Mouse (Mus musculus): ENCODE results near the gene Gm21974. TPM values are rescaled to one million over a fixed set of nuclear protein-coding genes. Genes with fewer than 3 reads are reported as not detected.
A peak's percentile ranks its signal among the peaks of the same experiment; 100 is the strongest.
"Not testable (repeated sequence)": the region's sequence is repeated elsewhere in the genome, so short reads cannot be mapped to it uniquely, and the experiment has no call there.

Gm21974 gene
- polyA plus RNA-seq, 1 experiment from 2014 or later: not detected

GRCm38 (mm10) chr7:127870136-127870821, 25.0 kb downstream of the Gm21974 start:
- Histone ChIP-seq H3K9me3 (no peaks in the 10 kb centered on the region), H3K36me3 (replicated peaks) (peaks cover 52% of the 10 kb centered on the region), H3K4me1 (peaks cover 17% of the 10 kb centered on the region), H3K4me2 (no peak overlapping the region), H3K4me3 (replicated peaks) (no peak overlapping the region), H3K9ac (no peak overlapping the region), H3K27me3 (no peaks in the 10 kb centered on the region), H3K27ac (no peak overlapping the region)
- 77% methylated on average over 5 of the region's 5 CpGs for WGBS
- ATAC-seq (ENCODE audit: low FRiP score): no peak

DNA sequence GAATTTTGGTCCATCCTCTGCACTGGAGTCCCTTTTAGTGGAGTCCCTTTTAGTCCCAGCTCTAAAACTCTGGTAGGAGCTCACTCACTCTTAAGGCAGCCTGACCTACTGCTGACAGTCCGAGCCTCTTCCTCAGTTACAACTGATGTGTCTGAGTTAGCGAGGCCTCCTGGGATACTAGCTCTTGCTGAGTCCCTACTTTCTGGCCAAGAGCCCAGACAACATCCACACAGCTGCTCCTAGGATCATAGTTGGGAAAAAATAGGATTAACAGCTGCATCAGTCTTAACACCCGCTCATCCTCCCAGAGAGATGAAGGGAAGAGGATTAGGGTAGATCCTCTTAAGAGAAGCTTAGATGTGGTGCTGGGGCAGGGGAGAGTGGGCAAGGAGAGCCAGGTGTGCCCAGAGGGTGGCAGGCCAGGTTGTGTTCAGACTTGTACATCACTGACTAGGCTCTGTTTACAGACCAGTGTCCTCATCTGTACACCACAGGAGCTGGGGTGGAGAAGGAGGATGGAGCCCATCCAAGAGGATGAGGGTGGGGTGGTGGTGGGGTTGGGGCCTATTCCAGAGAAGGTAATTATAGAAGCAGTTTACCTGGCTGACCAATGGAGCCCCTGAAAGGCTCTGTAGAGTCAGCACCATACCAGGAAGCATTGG, 26.0 kb downstream of the Gm21974 start:
- H3K4me1 ChIP-seq: peaks cover 13% of the 10 kb centered on the region
- H3K36me3 ChIP-seq (replicated peaks): peaks cover 62% of the 10 kb centered on the region
- H3K9me3 ChIP-seq: no peaks in the 10 kb centered on the region
- no peak overlapping the region for H3K9ac ChIP-seq
- H3K4me2 ChIP-seq: no peak overlapping the region
- H3K27ac ChIP-seq: no peak overlapping the region
- H3K27me3 ChIP-seq: no peaks in the 10 kb centered on the region
- WGBS: 82% methylated on average over 3 of the region's 3 CpGs
- no peak overlapping the region for H3K4me3 ChIP-seq (replicated peaks)
- no peak for ATAC-seq (ENCODE audit: low FRiP score)

- Histone ChIP-seq H3K9ac (no peak overlapping the region), H3K4me3 (replicated peaks) (no peak overlapping the region), H3K4me1 (no peaks in the 10 kb centered on the region), H3K27me3 (no peaks in the 10 kb centered on the region), H3K4me2 (no peak overlapping the region), H3K9me3 (no peaks in the 10 kb centered on the region), H3K27ac (no peak overlapping the region), H3K36me3 (replicated peaks) (peaks cover 65% of the 10 kb centered on the region)
- ATAC-seq (ENCODE audit: low FRiP score): no peak
- 98% methylated on average over 18 of the region's 18 CpGs for WGBS
Observed at GRCm38 (mm10) chr7:127867641-127868040, 27.6 kb downstream of the Gm21974 start.

DNA sequence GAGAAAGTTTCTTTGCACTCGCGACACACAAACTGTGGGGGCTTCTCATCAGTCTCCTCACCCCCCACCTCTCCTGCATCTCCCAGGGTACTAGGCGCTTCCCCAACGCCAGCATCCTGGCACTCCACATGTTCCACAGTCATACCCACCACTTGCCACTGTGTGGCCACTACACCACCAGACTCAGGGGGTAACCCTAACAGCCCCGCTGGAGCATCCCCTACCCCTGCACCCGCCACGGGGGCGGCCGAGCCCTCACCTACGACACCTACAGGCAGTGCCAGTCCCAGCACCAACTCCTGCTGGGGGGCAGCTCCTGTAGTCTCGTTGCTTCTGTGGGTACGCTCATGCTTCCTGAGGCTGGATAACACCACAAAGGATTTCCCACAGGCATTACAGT, 28.8 kb downstream of the Gm21974 start:
- Histone ChIP-seq H3K4me2 (no peak overlapping the region), H3K36me3 (replicated peaks) (peaks cover 57% of the 10 kb centered on the region), H3K27ac (no peak overlapping the region), H3K4me1 (no peaks in the 10 kb centered on the region), H3K4me3 (replicated peaks) (no peak overlapping the region), H3K9ac (no peak overlapping the region), H3K27me3 (no peaks in the 10 kb centered on the region), H3K9me3 (no peaks in the 10 kb centered on the region)
- no peak for ATAC-seq (ENCODE audit: low FRiP score)
- 97% methylated on average over 12 of the region's 12 CpGs for WGBS

DNA sequence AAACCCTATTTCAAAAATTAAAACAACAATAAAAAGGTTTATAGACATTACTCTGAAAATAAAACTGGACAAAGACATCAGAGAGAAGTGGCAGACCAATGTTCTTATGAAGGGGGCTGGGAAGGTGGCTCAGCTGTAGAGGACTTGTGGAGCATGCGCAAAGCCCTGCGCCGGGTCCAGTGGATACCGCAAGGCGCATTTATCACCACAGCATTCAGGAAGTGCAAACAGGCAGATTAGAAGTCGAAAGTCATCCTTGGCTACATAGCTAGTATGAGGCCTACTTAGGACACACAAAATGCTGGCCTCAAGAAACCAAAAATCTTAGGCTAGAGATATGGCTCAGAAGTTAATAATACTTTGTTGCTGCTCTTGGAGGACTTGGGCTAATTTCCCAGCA, 37.0 kb downstream of the Gm21974 start:
- Histone ChIP-seq H3K27me3 (no peaks in the 10 kb centered on the region), H3K9me3 (no peaks in the 10 kb centered on the region), H3K4me1 (no peaks in the 10 kb centered on the region), H3K27ac (no peak overlapping the region), H3K36me3 (replicated peaks) (no peaks in the 10 kb centered on the region; the same call in none of the 2 replicates), H3K9ac (no peak overlapping the region), H3K4me2 (no peak overlapping the region), H3K4me3 (replicated peaks) (no peak overlapping the region)
- 91% methylated on average over 6 of the region's 6 CpGs for WGBS
- no peak for ATAC-seq (ENCODE audit: low FRiP score)

DNA sequence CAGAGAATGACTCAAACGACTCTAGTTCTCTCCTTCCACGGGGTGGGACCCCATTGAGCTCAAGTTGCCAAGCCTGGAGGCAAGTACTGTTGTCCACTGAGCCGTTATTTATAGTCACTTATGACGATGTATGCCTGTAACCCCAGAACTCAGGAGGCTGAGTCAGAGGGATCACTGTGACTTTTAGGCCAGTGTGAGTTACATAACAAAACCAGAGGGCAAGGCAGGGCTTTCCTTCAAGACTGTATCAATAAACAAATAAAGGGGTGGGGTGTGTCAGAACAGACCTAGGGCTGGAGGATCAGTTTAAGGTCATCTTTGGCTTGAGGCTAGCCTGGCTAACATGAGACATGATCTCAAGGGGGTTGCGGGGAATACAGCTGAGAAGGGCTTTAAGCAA, 44.3 kb downstream of the Gm21974 start:
- Histone ChIP-seq H3K27ac (no peak overlapping the region), H3K36me3 (replicated peaks) (0 out of 2 replicates have a peak, but pooled peaks cover 5% of the 10 kb centered on the region), H3K9ac (no peak overlapping the region), H3K4me3 (replicated peaks) (no peak overlapping the region), H3K4me2 (no peak overlapping the region), H3K27me3 (no peaks in the 10 kb centered on the region), H3K9me3 (no peaks in the 10 kb centered on the region), H3K4me1 (no peaks in the 10 kb centered on the region)
- WGBS: 75% methylated on average over 5 of the region's 5 CpGs
- no peak for ATAC-seq (ENCODE audit: low FRiP score)

DNA sequence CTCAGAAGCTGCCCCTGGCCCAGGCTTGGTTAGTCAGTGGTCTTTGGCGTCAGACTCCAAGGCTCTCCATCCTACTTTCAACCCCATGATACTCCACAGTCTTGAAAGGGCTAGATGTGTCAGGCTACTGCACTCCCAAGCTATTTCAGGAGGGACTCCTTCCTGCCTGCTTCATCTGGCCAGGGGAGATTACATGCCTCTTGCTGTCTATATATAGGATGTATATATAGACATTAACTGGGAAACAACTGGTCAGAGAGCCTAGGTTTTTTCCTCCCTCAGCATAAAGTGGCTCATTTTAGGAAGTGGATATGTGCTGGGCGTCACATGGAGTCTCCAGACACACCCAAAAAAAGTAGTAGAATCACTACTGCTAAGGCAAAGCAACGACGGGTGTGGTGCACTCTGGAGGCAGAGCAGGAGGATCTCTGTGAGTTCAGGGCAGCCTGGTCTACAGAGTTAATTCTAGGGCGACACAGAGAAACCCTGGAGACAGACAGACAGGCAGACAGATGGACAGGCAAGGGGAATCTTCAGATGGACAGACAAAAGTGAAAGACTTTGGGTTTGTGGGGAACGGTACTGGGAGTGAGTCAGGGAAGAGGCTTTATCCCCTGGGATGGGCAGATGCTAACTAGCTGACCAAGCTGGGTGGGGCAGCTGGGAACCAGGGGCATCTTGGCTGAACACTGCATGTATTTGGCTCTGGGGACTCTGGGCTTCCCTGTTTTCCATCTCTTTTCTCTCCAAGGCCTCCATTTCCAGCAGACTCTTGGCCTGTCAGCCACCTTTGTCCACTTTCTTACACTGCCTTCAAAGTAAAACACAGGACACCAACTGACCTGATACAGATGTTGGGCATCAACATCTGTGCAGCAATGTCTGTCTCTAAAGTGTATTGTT, 45.0 kb downstream of the Gm21974 start:
- no peak for ATAC-seq (ENCODE audit: low FRiP score)
- 71% methylated on average over 6 of the region's 6 CpGs for WGBS
- Histone ChIP-seq H3K36me3 (replicated peaks) (0 out of 2 replicates have a peak, but pooled peaks cover 5% of the 10 kb centered on the region), H3K4me1 (no peaks in the 10 kb centered on the region), H3K4me2 (no peak overlapping the region), H3K27ac (no peak overlapping the region), H3K9ac (no peak overlapping the region), H3K4me3 (replicated peaks) (no peak overlapping the region), H3K27me3 (no peaks in the 10 kb centered on the region), H3K9me3 (no peaks in the 10 kb centered on the region)

GRCm38 (mm10) chr7:127842001-127842718, 53.1 kb downstream of the Gm21974 start:
- H3K9ac ChIP-seq: peak overlapping the region; percentile 63
- WGBS: under 1% methylated on average over 40 of the region's 40 CpGs

DNA sequence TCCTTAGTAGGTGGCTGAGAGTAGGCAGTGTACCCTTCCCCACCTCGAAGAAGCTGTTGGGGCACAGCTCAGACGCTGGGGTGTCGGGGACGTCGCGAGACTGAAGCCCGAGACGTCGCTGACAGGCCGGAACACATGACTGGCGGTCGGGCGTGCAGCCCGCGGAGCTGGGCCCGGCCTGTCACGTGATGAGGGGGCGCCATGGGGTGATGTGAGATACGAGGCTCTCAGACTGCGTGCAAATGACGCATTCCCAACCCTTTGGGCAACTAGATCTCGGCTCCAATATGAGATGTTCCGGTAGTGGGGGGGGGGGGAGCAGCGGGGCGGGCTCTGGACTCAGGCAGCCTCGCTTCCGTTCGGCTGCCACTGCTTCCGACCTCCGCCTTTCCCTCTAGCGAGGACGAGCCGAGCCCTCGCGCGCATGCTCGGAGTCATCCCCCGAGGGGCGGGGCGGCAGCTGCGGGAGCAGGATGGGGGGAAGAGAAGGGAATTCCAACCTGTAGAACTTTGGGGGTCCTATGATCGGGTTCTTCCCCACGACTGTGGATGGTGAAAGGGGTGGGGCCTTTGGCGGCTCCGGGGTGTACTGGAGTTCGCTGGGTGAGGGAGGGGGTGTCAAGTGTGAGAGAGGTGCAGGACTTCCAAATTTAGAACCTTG, 53.8 kb downstream of the Gm21974 start:
- H3K27me3 ChIP-seq: 0 out of 2 replicates have a peak, but pooled peaks cover 5% of the 10 kb centered on the region
- H3K4me3 ChIP-seq (replicated peaks): peak overlapping the region; percentile 61
- peaks cover 11% of the 10 kb centered on the region for H3K4me1 ChIP-seq
- H3K4me2 ChIP-seq: peak overlapping the region; percentile 99
- peak; percentile 95 for ATAC-seq (ENCODE audit: low FRiP score)
- no peaks in the 10 kb centered on the region for H3K36me3 ChIP-seq (replicated peaks)
- H3K9me3 ChIP-seq: no peaks in the 10 kb centered on the region
- WGBS: under 1% methylated on average over 45 of the region's 46 CpGs
- peak overlapping the region; percentile 91 for H3K27ac ChIP-seq
- peak overlapping the region; percentile 63 for H3K9ac ChIP-seq

More at GRCm38 (mm10) chr7:127842001-127842718, 53.1 kb downstream of the Gm21974 start:
- peak; percentile 69 for ATAC-seq (ENCODE audit: low FRiP score)
- 0 out of 2 replicates have a peak, but pooled peaks cover 5% of the 10 kb centered on the region for H3K27me3 ChIP-seq
- peak overlapping the region; percentile 61 for H3K4me3 ChIP-seq (replicated peaks)
- 0 out of 2 replicates have a peak, but pooled peaks cover 4% of the 10 kb centered on the region for H3K36me3 ChIP-seq (replicated peaks)
- H3K4me2 ChIP-seq: peak overlapping the region; percentile 99
- H3K4me1 ChIP-seq: peaks cover 11% of the 10 kb centered on the region
- no peaks in the 10 kb centered on the region for H3K9me3 ChIP-seq
- H3K27ac ChIP-seq: peak overlapping the region; percentile 91

GRCm38 (mm10) chr7:127840886-127841285, 54.4 kb downstream of the Gm21974 start:
- Histone ChIP-seq H3K4me2 (peak overlapping the region; percentile 99), H3K4me1 (peaks cover 11% of the 10 kb centered on the region), H3K27me3 (0 out of 2 replicates have a peak, but pooled peaks cover 5% of the 10 kb centered on the region), H3K4me3 (replicated peaks) (peak overlapping the region; percentile 61), H3K9me3 (no peaks in the 10 kb centered on the region), H3K36me3 (replicated peaks) (no peaks in the 10 kb centered on the region), H3K9ac (peak overlapping the region; percentile 63), H3K27ac (peak overlapping the region; percentile 91)
- ATAC-seq (ENCODE audit: low FRiP score): peak; percentile 13; the same call in 1 of the 2 replicates
- 3% methylated on average over 15 of the region's 15 CpGs for WGBS

DNA sequence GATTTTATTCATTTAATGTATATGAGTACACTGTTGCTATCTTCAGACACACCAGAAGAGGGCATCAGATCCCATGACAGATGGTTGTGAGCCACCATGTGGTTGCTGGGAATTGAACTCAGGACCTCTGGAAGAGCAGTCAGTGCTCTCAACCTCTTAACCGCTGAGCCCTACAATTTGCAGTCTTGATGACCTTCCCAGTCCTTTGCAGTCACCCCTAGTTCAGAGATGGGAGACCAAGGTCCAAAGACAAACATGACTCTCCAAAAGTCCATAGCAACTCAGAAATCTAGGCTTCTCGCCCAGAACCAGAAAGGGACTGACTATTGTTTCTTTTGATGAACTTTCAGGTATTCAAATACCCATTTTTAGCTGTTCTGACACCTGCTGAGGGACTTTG, 55.2 kb downstream of the Gm21974 start:
- H3K4me1 ChIP-seq: peaks cover 11% of the 10 kb centered on the region
- not testable (repeated sequence) for ATAC-seq (ENCODE audit: low FRiP score); H3K4me3 ChIP-seq (replicated peaks); H3K9ac ChIP-seq; H3K36me3 ChIP-seq (replicated peaks); H3K9me3 ChIP-seq; H3K27me3 ChIP-seq; H3K4me2 ChIP-seq; H3K27ac ChIP-seq
- WGBS: 73% methylated on average over 2 of the region's 2 CpGs
